Mouse (Mus musculus) G1E (cell line): ENCODE results near the gene Bahd1.

Experiments used
- CTCF ChIP-seq: IDR thresholded peaks from 2 replicates; pipeline ENCODE4 v1.5.1; 2012; ENCODE audit warnings: low read depth, low read length, inconsistent platforms, mixed read lengths
- GATA1 ChIP-seq: IDR thresholded peaks from 2 replicates; pipeline ENCODE4 v1.6.1; 2012; ENCODE audit warnings: borderline replicate concordance, low read length, inconsistent platforms, mixed read lengths

DNA sequence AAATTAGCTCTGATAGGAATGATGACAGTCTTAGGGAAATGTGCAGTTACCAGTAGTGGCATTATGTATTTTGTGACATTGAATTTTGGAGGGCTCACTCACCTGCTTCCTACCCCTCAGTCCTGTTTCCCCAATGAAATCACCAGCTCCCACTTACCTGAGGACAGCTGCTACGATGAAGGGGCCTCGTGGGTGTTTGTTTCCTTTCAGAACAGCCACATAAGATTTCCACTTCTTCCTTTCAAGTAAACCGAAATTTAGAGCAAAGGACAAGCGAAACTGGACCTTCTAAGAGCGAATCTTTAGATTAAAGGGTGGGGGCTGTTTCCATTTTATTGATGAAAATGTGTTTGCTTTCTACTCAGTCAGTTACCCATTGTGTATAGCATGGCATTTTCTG is 71.9 kb downstream of the Bahd1 start:
- TF ChIP-seq GATA1, result no peak
- no peak for TF ChIP-seq CTCF
